Mouse (Mus musculus): ENCODE measurements around the gene Zfp292.

Gene Zfp292

GRCm38 (mm10) chr4:34882291-34882769 lies 430 bp downstream of the Zfp292 start:
- DNase-seq (ENCODE audit: low spot score) = peak; percentile 49

DNA sequence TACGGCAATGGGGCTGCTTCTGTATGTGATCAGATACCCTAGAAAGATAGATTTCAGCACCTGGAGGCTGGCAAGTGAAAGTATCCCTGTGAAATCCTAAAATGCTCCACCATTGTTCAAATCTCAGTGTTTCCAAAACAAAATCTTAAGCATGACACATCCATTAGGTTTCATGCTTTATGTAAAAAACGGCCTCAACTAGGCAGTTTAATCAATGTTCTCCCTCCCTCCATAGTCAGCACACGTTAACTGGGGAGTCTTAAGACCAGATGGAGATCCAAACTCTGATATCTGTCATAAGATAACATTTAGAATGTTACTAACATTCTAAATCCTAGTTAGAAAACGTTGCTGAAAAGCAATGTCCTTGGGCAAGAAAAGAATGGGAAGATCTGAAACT lies 909 bp downstream of the Zfp292 start:
- peak; percentile 12 for DNase-seq (ENCODE audit: low spot score)

GRCm38 (mm10) chr4:34880921-34881650 lies 1.7 kb downstream of the Zfp292 start:
- DNase-seq (ENCODE audit: low spot score) = no peak

DNA sequence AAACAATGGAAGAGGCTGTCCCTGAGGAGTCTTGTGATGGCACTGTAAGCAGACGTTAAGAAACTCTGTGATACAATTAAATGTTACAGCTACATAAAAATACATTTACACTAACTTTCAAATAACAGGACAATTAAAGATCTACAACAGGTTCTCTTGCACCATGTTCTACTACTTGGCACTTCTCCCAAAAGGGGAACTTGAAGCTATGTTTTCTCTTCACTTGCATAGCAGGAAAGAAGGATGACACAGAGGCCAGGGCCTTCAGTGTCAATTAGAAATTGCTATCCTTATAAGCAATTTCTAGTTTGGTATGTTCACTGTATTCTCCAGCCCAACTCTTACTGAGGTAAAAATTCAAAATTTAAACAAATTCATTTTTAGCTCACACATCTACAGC lies 8.5 kb downstream of the Zfp292 start:
- no peak for DNase-seq (ENCODE audit: low spot score)

DNA sequence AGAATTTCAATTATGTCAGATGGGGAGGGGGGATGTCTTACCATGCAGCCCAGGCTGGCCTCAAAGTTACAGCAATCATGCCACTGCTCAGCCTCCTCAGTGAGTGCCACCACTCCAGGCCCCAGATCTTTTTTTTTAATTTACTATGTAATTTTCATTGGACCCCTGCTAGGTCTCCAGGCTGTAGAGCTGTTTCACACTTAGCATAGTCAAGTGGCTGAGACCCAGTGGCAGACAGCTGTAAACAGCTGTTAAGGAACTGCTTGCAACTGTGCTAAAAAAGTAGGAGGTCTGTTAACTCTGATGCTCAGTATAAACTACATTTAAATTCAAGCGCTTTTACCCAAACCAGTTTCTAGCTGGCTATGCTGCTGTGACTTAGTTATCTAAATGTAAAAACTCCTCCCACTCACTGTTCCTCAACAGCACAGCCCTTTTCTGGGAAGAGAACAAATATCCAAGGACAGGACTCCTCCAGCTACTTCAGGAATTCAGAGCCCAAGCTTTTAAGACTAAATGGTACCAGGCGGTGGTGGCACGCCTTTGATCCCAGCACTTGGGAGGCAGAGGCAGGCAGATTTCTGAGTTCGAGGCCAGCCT lies 9.8 kb downstream of the Zfp292 start:
- no peak for DNase-seq (ENCODE audit: low spot score)

DNA sequence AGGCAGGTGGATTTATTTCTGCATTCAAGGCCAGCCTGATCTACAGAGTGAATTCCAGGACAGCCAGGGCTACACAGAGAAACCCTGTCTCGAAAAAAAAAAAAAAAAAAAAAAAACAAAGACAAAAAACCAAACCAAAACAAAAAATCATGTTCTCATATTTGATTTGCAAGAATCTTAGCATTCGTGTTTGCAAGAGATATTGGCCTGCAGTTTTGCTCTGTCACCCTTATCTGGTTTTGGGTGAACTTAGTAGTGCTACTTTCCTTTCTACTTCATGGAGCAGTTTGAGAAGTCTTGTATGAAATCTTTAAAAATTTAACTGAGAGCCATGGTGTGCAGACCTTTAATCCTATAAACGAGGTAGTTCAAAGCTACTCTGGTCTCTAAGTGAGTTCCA lies 12.9 kb downstream of the Zfp292 start:
- DNase-seq (ENCODE audit: low spot score) = no peak

DNA sequence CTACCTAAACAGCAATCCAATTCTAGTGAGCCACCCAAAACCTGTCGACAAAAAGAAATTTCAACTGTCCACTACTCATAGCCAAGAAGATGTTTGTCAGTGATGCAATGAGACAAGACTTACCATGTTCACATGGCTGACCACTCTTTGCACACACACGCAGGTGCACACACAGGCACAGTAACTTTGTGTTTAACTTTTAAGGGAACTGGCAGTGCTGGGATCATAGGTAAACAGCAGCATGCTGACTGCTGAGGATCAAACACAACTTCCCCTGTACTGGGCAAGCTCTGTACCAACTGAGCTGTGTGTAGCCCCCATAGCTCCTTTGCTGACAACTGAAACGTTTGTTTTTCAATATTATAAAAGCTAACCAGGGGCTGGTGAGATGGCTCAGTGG lies 21.3 kb downstream of the Zfp292 start:
- DNase-seq (ENCODE audit: low spot score) = no peak

DNA sequence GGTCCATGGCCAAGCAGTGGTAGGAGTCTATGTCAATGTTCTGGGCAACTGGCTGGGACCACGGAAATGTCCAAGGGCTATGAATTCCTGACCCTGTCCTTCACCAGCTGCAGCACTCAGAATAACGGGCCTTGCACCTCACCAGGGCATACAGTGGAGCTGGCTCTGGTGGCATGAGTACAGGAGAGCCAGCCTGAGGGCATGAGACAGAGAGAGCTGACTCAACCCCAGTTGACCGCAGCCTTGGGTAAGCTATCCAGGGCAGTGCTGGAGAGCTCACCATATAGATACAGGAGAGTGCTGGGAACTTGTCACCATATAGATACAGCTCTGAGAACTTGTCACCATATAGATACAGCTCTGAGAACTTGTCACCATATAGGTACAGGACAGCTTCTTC lies 23.3 kb downstream of the Zfp292 start:
- DNase-seq (ENCODE audit: low spot score) = no peak

DNA sequence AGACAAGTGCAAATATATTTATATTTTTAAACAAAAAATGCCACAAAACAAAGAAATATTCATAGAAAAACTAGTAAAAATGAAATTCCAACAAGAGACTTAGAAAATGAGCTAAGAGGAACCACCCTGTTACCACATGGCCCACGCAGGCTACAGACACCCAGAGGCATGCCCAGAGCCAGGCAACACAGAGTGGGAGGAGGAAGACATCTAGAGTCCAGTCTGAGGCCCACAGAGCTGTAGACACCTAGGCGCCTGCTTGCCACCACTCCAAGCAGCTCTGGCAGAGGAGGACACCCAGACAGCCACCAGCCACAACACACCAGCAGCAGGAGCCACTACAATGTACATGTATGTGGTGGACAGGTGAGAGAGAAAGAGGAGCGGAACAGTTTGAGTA lies 23.9 kb downstream of the Zfp292 start:
- no peak for DNase-seq (ENCODE audit: low spot score)

- DNase-seq (ENCODE audit: low spot score) = no peak
Measured at GRCm38 (mm10) chr4:34855966-34856365, 26.8 kb downstream of the Zfp292 start.

GRCm38 (mm10) chr4:34852051-34852450 lies 30.7 kb downstream of the Zfp292 start:
- DNase-seq (ENCODE audit: low spot score) = no peak

- no peak for DNase-seq (ENCODE audit: low spot score)
Measured at GRCm38 (mm10) chr4:34850156-34850555, 32.6 kb downstream of the Zfp292 start.

- DNase-seq (ENCODE audit: low spot score) = no peak
Measured at GRCm38 (mm10) chr4:34847679-34848309, 35.0 kb downstream of the Zfp292 start.

DNA sequence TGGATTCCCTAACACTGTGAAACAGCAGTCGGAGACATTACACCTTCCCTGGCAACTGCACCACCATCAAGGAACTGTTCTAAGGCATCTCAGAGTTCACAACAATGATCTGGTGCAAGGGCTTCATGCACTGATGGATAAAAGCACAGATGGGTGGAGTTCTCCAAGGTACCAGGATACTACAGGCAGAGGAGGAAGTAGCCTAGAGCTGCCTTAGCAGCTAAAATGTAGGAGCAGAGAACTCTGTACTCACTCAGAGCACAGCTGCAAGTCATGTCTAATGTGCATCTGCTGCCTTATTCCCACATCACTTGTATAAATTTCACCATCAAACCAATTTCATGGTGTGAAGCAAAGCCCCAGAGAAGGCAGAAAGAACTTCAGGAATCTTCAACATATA lies 38.9 kb downstream of the Zfp292 start:
- no peak for DNase-seq (ENCODE audit: low spot score)

GRCm38 (mm10) chr4:34842826-34843225 lies 39.9 kb downstream of the Zfp292 start:
- DNase-seq (ENCODE audit: low spot score) = no peak

DNA sequence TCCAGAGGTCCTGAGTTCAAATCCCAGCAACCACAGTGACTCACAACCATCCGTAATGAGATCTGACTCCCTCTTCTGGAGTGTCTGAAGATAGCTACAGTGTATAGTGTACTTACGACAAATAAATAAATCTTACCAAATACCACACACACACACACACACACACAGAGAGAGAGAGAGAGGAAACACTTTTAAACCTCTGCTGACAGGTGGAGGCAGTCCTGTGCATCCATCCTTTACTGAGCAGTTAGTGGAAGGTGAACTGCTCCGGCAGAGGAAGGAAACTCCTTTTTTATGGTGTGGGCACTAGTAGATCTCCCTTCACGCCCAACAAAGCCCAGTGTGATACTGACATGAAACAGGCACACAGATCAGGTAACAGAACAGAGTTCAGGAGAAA lies 51.3 kb downstream of the Zfp292 start:
- no peak for DNase-seq (ENCODE audit: low spot score)

GRCm38 (mm10) chr4:34829456-34829855 lies 53.3 kb downstream of the Zfp292 start:
- no peak for DNase-seq (ENCODE audit: low spot score)

GRCm38 (mm10) chr4:34823901-34824300 lies 58.9 kb downstream of the Zfp292 start:
- no peak for DNase-seq (ENCODE audit: low spot score)

- DNase-seq (ENCODE audit: low spot score) = no peak
Measured at GRCm38 (mm10) chr4:34819904-34820303, 62.9 kb downstream of the Zfp292 start.

DNA sequence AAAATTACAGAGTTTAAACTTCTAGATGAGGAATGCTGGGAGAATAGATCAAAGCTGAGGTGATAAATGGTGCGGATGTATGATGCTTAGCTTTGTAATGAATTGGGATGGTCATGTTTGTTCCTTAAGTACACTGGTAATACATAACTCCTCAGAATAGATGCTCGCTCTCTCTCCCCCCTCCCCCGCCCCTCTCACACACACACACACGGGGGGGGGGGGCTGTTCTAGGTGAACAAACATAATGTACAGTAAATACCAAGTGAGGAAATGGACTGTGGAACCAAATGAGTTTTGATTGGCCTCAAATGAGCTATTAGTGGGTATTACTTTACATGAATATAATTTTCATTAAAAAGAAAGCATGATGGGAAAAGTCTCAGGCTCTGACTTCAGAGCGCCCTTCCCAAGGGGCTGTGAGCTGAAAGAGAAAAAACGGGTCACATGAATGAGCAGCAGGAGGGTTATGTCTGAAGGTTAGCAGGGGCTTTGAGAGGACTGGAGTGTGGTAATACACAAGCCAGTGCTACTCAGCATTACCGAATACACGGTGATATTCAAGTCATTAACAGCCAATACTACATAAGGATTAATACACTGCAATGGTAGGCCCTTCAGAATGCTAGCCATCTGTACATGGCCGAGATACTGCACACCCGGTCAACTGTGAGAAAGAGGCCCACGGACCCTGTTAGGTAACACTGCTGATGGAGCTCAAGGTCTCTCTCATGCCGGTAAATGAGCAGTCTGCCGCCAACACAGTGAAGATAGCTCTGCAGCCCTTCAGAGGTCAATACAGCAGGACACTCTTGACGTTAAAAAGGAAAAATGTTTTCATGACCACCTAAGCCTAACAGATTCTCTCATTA lies 81.4 kb downstream of the Zfp292 start:
- DNase-seq (ENCODE audit: low spot score) = no peak

DNA sequence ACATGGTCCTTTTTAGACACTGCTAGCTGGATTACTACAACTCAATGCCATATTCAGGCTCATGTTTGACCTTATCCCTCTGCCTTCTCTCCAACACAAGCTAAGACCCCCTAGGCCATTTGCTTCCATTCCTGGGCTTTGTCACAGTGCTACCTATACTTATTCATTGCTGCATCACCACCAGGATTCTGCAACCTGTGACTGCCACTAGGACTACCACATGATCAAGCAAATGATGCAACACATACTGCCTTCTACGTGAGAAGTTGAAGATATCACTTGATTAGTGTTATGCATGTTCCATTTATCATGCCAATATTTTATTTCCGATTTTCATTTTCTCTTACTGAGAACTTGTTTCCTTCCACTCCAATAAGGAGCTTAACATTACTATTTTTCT lies 84.8 kb downstream of the Zfp292 start:
- no peak for DNase-seq (ENCODE audit: low spot score)

DNA sequence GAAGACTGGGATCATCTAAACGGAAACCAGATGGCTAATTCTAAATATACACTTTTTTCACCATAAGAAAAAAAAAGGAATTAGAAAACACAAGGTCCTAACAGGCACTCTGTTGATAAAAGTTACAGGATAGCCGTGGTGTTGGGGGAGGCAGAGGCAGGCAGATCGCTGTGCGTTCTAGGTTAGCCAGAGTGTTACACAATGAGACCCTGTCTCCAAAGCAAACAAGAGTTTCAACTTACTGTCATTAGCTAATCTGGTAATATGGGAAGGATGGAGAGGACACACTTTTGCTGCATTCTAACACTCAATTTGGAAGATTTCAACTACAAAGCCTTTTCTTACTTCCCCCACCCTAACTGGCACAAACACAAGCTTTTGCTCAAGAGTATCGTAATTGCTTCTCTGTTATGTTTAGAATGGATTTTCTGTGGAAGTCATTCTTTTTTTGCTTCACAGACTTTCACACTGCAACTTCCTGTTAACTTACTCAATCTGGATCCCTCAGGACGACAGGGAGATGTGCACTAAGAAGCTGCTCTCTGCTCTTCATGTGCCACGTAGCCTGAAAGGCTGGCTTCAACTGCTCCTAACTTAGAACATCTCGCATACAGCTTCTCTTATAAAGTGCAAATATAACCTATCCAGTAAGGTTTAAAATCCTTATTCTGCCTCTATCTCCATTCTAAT lies 85.3 kb downstream of the Zfp292 start:
- DNase-seq (ENCODE audit: low spot score) = no peak
